Mouse (Mus musculus) megakaryocyte, embryonic 14.5 days (primary cell): ENCODE measurements around the gene Insm1. TPM values are rescaled to one million over a fixed set of nuclear protein-coding genes. Genes with fewer than 3 reads are reported as not detected.

ENCODE experiments used
- H3K27me3 ChIP-seq: replicated peaks from 2 replicates; pipeline ENCODE3; 2012; ENCODE audit warnings: inconsistent platforms
- H3K36me3 ChIP-seq: replicated peaks from 2 replicates; pipeline ENCODE3; 2012; ENCODE audit warnings: low read length, inconsistent platforms, mixed read lengths
- H3K4me1 ChIP-seq: 2 replicates; pipeline ENCODE4 v1.6.1; 2012; ENCODE audit warnings: inconsistent platforms
- H3K4me3 ChIP-seq: replicated peaks from 2 replicates; pipeline ENCODE3; 2012; ENCODE audit warnings: moderate library complexity, mild to moderate bottlenecking, inconsistent platforms
- H3K9me3 ChIP-seq: 2 replicates; pipeline ENCODE4 v1.6.1; 2012; ENCODE audit warnings: inconsistent platforms
- FLI1 ChIP-seq: IDR thresholded peaks from 2 replicates; pipeline ENCODE4 v1.6.1; 2012; ENCODE audit warnings: low read length, inconsistent platforms, mixed read lengths
- GATA1 ChIP-seq: IDR thresholded peaks from 3 replicates; pipeline ENCODE4 v1.6.1; 2012; ENCODE audit warnings: mixed read lengths, low read length, inconsistent platforms, borderline replicate concordance
- polyA plus RNA-seq: library from polyadenylated mRNA; stranded (reverse); fragments of >175 nt; gene quantifications from 2 replicates; pipeline ENCODE4 v1.2.3, GENCODE M21; 2012; ENCODE audit warnings: low replicate concordance; ENCODE audit not compliant: insufficient read depth

Insm1 gene
- not detected in 2 replicates for polyA plus RNA-seq

- Histone ChIP-seq H3K4me1 (peaks cover 59% of the 10 kb centered on the region), H3K27me3 (peaks cover 92% of the 10 kb centered on the region), H3K4me3 (peak within 1 kb of the TSS; percentile 88), H3K36me3 (no peaks in the 10 kb centered on the region), H3K9me3 (no peaks in the 10 kb centered on the region)
- no peak for TF ChIP-seq FLI1
- TF ChIP-seq GATA1 = no peak
Observed at GRCm38 (mm10) chr2:146221076-146221928, at the start of gene Insm1. Insm1 (plus strand) TSS chr2:146221921.

- TF ChIP-seq FLI1 (no peak), GATA1 (no peak)
- H3K9me3 ChIP-seq = no peaks in the 10 kb centered on the region
Observed at GRCm38 (mm10) chr2:146172106-146172505, 49.6 kb upstream of the Insm1 start.

GRCm38 (mm10) chr2:146174173-146174572 is 47.5 kb upstream of the Insm1 start:
- H3K9me3 ChIP-seq = peaks cover 12% of the 10 kb centered on the region
- TF ChIP-seq GATA1 = no peak
- no peak for TF ChIP-seq FLI1
- no peaks in the 10 kb centered on the region for H3K36me3 ChIP-seq
- no peak overlapping the region for H3K4me3 ChIP-seq
- no peaks in the 10 kb centered on the region for H3K4me1 ChIP-seq
- peaks cover 6% of the 10 kb centered on the region for H3K27me3 ChIP-seq

More at GRCm38 (mm10) chr2:146172106-146172505, 49.6 kb upstream of the Insm1 start:
- Histone ChIP-seq H3K4me1 (0 out of 2 replicates have a peak, but pooled peaks cover 5% of the 10 kb centered on the region), H3K27me3 (peaks cover 12% of the 10 kb centered on the region), H3K4me3 (no peak overlapping the region), H3K36me3 (no peaks in the 10 kb centered on the region)

- Histone ChIP-seq H3K4me1 (no peaks in the 10 kb centered on the region), H3K27me3 (peaks cover 9% of the 10 kb centered on the region), H3K9me3 (peaks cover 13% of the 10 kb centered on the region), H3K4me3 (no peak overlapping the region), H3K36me3 (no peaks in the 10 kb centered on the region)
- TF ChIP-seq GATA1 (no peak), FLI1 (no peak)
Observed at GRCm38 (mm10) chr2:146178718-146179117, 43.0 kb upstream of the Insm1 start.

- peaks cover 2% of the 10 kb centered on the region for H3K9me3 ChIP-seq
- no peak overlapping the region for H3K4me3 ChIP-seq
- H3K27me3 ChIP-seq = peaks cover 34% of the 10 kb centered on the region
- no peak for TF ChIP-seq GATA1
- no peak for TF ChIP-seq FLI1
- H3K36me3 ChIP-seq = no peaks in the 10 kb centered on the region
- no peaks in the 10 kb centered on the region for H3K4me1 ChIP-seq
Observed at GRCm38 (mm10) chr2:146183830-146184793, 37.6 kb upstream of the Insm1 start.

DNA sequence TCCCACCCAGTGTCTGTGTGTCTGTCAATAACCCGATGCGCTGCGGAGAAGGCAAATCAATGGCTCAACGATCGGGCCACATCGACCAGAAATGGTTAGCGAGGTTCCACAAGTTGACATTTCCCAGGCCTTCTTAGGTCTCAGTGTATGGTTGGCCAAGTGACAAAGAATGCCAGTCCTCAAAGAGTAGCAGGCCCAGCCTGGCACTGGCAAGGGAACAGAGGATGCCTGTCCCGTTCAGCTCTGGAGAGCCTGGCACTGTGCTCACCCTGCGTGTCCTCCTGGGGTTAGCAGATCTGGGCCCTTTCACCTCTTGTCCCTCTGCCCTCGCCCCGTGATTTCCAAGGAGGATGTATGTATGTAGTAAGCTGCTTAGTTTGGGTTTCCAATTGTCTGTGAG is 25.6 kb upstream of the Insm1 start:
- H3K4me3 ChIP-seq = no peak overlapping the region
- TF ChIP-seq GATA1 (no peak), FLI1 (no peak)
- peaks cover 25% of the 10 kb centered on the region for H3K27me3 ChIP-seq
- H3K36me3 ChIP-seq = no peaks in the 10 kb centered on the region
- no peaks in the 10 kb centered on the region for H3K9me3 ChIP-seq
- H3K4me1 ChIP-seq = peaks cover 10% of the 10 kb centered on the region; the same call in 1 of the 2 replicates

GRCm38 (mm10) chr2:146197947-146198346 is 23.8 kb upstream of the Insm1 start:
- Histone ChIP-seq H3K36me3 (no peaks in the 10 kb centered on the region), H3K4me1 (peaks cover 10% of the 10 kb centered on the region; the same call in 1 of the 2 replicates), H3K9me3 (no peaks in the 10 kb centered on the region), H3K4me3 (no peak overlapping the region), H3K27me3 (peaks cover 20% of the 10 kb centered on the region)
- no peak for TF ChIP-seq FLI1
- no peak for TF ChIP-seq GATA1

DNA sequence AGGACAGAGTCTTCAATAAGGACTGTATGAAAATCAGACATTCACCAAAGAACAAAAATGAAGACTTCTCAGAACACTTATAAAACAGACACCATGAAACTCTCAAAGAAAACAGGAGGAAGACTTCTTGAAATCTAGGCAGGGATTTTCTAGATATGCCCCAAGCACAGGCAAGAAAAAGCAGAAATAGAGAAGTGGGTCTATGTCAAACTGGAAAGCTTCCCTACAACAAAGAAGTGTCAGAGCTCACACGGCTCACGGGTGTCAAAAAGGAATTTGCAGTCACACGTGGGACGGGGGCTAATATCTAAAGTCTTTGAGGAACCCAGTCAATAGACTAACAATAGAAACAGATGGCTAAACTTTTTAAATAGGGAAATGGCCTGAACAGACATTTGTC is 10.8 kb upstream of the Insm1 start:
- peaks cover 36% of the 10 kb centered on the region for H3K27me3 ChIP-seq
- H3K36me3 ChIP-seq = no peaks in the 10 kb centered on the region
- no peak for TF ChIP-seq FLI1
- no peak for TF ChIP-seq GATA1
- no peak overlapping the region for H3K4me3 ChIP-seq
- no peaks in the 10 kb centered on the region for H3K9me3 ChIP-seq
- peaks cover 12% of the 10 kb centered on the region for H3K4me1 ChIP-seq

GRCm38 (mm10) chr2:146214715-146215114 is 7.0 kb upstream of the Insm1 start:
- TF ChIP-seq FLI1 (no peak), GATA1 (no peak)
- Histone ChIP-seq H3K36me3 (no peaks in the 10 kb centered on the region), H3K9me3 (no peaks in the 10 kb centered on the region), H3K4me3 (no peak overlapping the region), H3K4me1 (peaks cover 42% of the 10 kb centered on the region), H3K27me3 (peaks cover 64% of the 10 kb centered on the region)
